Mouse (Mus musculus) CH12.LX (cell line): ENCODE measurements around the gene Gusb. TPM values are rescaled to one million over a fixed set of nuclear protein-coding genes. Genes with fewer than 3 reads are reported as not detected.

Source experiments
- DNase-seq: peaks from one replicate; pipeline ENCODE4 v3.0.0-alpha.2; 2013; ENCODE audit errors: extremely low read depth
- H3K27ac ChIP-seq: 2 replicates; pipeline ENCODE4 v1.5.1; 2012; ENCODE audit warnings: low read depth, mild to moderate bottlenecking, control low read depth, moderate library complexity; ENCODE audit not compliant: insufficient read depth
- H3K27me3 ChIP-seq: replicated peaks from 2 replicates; pipeline ENCODE3; 2012; ENCODE audit warnings: inconsistent platforms
- H3K36me3 ChIP-seq, 2 experiments: replicated peaks in 1 of 2; 2 replicates each; pipeline versions ENCODE3 to v1.6.1; 2012; ENCODE audit warnings: inconsistent platforms in 1 of 2, low read length in 1 of 2, mild to moderate bottlenecking in 1 of 2, mixed read lengths in 1 of 2, moderate library complexity in 1 of 2; ENCODE audit not compliant: control insufficient read depth in 1 of 2, insufficient read depth in 1 of 2
- H3K4me1 ChIP-seq, 2 experiments: 2 replicates each; pipeline ENCODE4 v1.6.1; 2012; ENCODE audit warnings: inconsistent platforms in 1 of 2, moderate library complexity in 1 of 2; ENCODE audit not compliant: insufficient read depth in 2 of 2, control insufficient read depth in 1 of 2
- H3K4me2 ChIP-seq: 2 replicates; pipeline ENCODE4 v1.6.1; 2012; ENCODE audit warnings: low read depth, mild to moderate bottlenecking, control low read depth; ENCODE audit not compliant: poor library complexity, insufficient read depth, severe bottlenecking
- H3K4me3 ChIP-seq, 3 experiments: fragments of 150-350 bp in 1 of 3; sonication (generic) in 1 of 3; replicated peaks in 1 of 3; 2 replicates each; pipeline versions ENCODE3 to v1.5.1; 2011 to 2012; ENCODE audit warnings: low read depth in 2 of 3, low read length in 2 of 3, mild to moderate bottlenecking in 2 of 3, moderate library complexity in 2 of 3, control low read depth in 1 of 3, improper control_type of control experiment in 1 of 3, inconsistent platforms in 1 of 3, mixed read lengths in 1 of 3; ENCODE audit not compliant: poor library complexity in 1 of 3
- H3K79me2 ChIP-seq: replicated peaks from 2 replicates; pipeline ENCODE4 v1.6.1; 2012; ENCODE audit warnings: mild to moderate bottlenecking, moderate library complexity; ENCODE audit not compliant: control insufficient read depth, poor library complexity, insufficient read depth, severe bottlenecking; ENCODE audit errors: extremely low read depth
- H3K9ac ChIP-seq: 2 replicates; pipeline ENCODE4 v1.6.1; 2012; ENCODE audit warnings: low read depth, mild to moderate bottlenecking, control low read depth, moderate library complexity; ENCODE audit not compliant: insufficient read depth
- H3K9me3 ChIP-seq: replicated peaks from 2 replicates; pipeline ENCODE3; 2012; ENCODE audit warnings: low read length, inconsistent platforms, mixed read lengths
- CHD2 ChIP-seq: IDR thresholded peaks from 2 replicates; pipeline ENCODE4 v1.6.1; 2011; ENCODE audit warnings: low read length, improper control_type of control experiment
- E2F4 ChIP-seq: IDR thresholded peaks from 2 replicates; pipeline ENCODE4 v1.6.1; 2011; ENCODE audit warnings: low read depth, low read length, improper control_type of control experiment; ENCODE audit not compliant: insufficient replicate concordance
- ELF1 ChIP-seq: IDR thresholded peaks from 2 replicates; pipeline ENCODE4 v1.6.1; 2014; ENCODE audit warnings: low read depth, mild to moderate bottlenecking, inconsistent platforms, low read length, improper control_type of control experiment
- EP300 ChIP-seq: IDR thresholded peaks from 2 replicates; pipeline ENCODE4 v1.6.1; 2011; ENCODE audit warnings: low read length, improper control_type of control experiment
- JUND ChIP-seq: conservative IDR thresholded peaks from 2 replicates; pipeline ENCODE4 v1.6.1; 2011; ENCODE audit warnings: low read depth, low read length, improper control_type of control experiment
- MAFK ChIP-seq: IDR thresholded peaks from 2 replicates; pipeline ENCODE4 v1.6.1; 2011; ENCODE audit warnings: low read length, improper control_type of control experiment; ENCODE audit not compliant: insufficient replicate concordance
- MAZ ChIP-seq: IDR thresholded peaks from 2 replicates; pipeline ENCODE4 v1.6.1; 2012; ENCODE audit warnings: low read depth, mild to moderate bottlenecking, inconsistent platforms, low read length, improper control_type of control experiment, moderate library complexity
- MEF2A ChIP-seq: IDR thresholded peaks from 2 replicates; pipeline ENCODE4 v1.6.1; 2014; ENCODE audit warnings: low read depth, mild to moderate bottlenecking, inconsistent platforms, low read length, improper control_type of control experiment, borderline replicate concordance
- MYC ChIP-seq: IDR thresholded peaks from 2 replicates; pipeline ENCODE4 v1.6.1; 2011; ENCODE audit warnings: low read depth, mild to moderate bottlenecking, improper control_type of control experiment, low read length
- POLR2A ChIP-seq: IDR thresholded peaks from 2 replicates; pipeline ENCODE4 v1.6.1; 2011; ENCODE audit warnings: low read depth, mild to moderate bottlenecking, improper control_type of control experiment, low read length
- UBTF ChIP-seq: IDR thresholded peaks from 2 replicates; pipeline ENCODE4 v1.6.1; 2012; ENCODE audit warnings: low read depth, mild to moderate bottlenecking, inconsistent platforms, low read length, improper control_type of control experiment, moderate library complexity
- dilution Hi-C: fragments of 300-500 bp; cut with MboI; formaldehyde crosslinking; loops from 2 replicates; pipeline ENCODE4 v1.14.3; 2020; ENCODE audit warnings: low sequenced_read_pairs; ENCODE audit not compliant: extremely low pct_unique_long_range_greater_than_20kb, extremely low pct_ligation_motif_present
- in situ Hi-C: fragments of 300-500 bp; cut with MboI; formaldehyde crosslinking; loops from 3 replicates; pipeline ENCODE4 v1.14.3; 2019; ENCODE audit warnings: low sequenced_read_pairs, low pct_ligation_motif_present, low pct_unique_long_range_greater_than_20kb, mixed read lengths
- polyA plus RNA-seq: library from polyadenylated mRNA; unstranded; fragments of >175 nt; gene quantifications from 2 replicates; pipeline ENCODE4 v1.2.1, GENCODE M21; 2012; ENCODE audit warnings: low read depth; ENCODE audit not compliant: insufficient read length
- total RNA-seq, 2 experiments: library from RNA; depleted of rRNA; stranded (reverse); fragments of 300-350 nt in 1 of 2; fragments of >200 nt in 1 of 2; gene quantifications; 2 replicates each; pipeline ENCODE4 v1.2.3; 2012 to 2014

Gusb gene
- total and polyA plus RNA-seq, 3 experiments: 73.4 to 210 (median 187) TPM

GRCm38 (mm10) chr5:130043741-130044140 lies 40.9 kb upstream of the Gusb start:
- Histone ChIP-seq H3K4me3 (no peak overlapping the region), H3K4me1 (peaks cover 0 to 5% of the 10 kb centered on the region in 2 experiments; a peak in 2 of 4 replicates), H3K79me2 (no peaks in the 10 kb centered on the region; the same call in 1 of the 2 replicates), H3K27me3 (no peaks in the 10 kb centered on the region), H3K9ac (no peak overlapping the region), H3K4me2 (no peak overlapping the region), H3K27ac (no peak overlapping the region), H3K36me3 (peaks cover 69 to 91% of the 10 kb centered on the region in 2 experiments), H3K9me3 (no peaks in the 10 kb centered on the region)
- DNase-seq: no peak
- in situ Hi-C loops (no loop called here), dilution Hi-C loops (no loop called here)
- TF ChIP-seq ELF1: no peak

GRCm38 (mm10) chr5:130041262-130041661 lies 38.4 kb upstream of the Gusb start:
- no peak overlapping the region for H3K27ac ChIP-seq
- in situ Hi-C loops (no loop called here), dilution Hi-C loops (no loop called here)
- DNase-seq: no peak
- no peaks in the 10 kb centered on the region for H3K4me1 ChIP-seq
- no peak overlapping the region for H3K9ac ChIP-seq
- H3K27me3 ChIP-seq: no peaks in the 10 kb centered on the region
- H3K79me2 ChIP-seq: no peaks in the 10 kb centered on the region; the same call in 1 of the 2 replicates
- no peaks in the 10 kb centered on the region for H3K9me3 ChIP-seq
- no peak overlapping the region for H3K4me3 ChIP-seq
- peaks cover 63 to 86% of the 10 kb centered on the region in 2 experiments for H3K36me3 ChIP-seq
- no peak overlapping the region for H3K4me2 ChIP-seq
- TF ChIP-seq MAFK (peak; percentile 99), JUND (no peak), MAZ (no peak), MEF2A (no peak)

- Histone ChIP-seq H3K27ac (no peak overlapping the region), H3K27me3 (no peaks in the 10 kb centered on the region), H3K4me2 (no peak overlapping the region), H3K4me1 (no peaks in the 10 kb centered on the region), H3K9me3 (no peaks in the 10 kb centered on the region), H3K4me3 (no peak overlapping the region), H3K9ac (no peak overlapping the region), H3K36me3 (peaks cover 59 to 84% of the 10 kb centered on the region in 2 experiments), H3K79me2 (no peaks in the 10 kb centered on the region)
- TF ChIP-seq MEF2A: no peak
- TF ChIP-seq UBTF: no peak
- no peak for TF ChIP-seq CHD2
- TF ChIP-seq MYC: no peak
- no peak for TF ChIP-seq JUND
- no peak for TF ChIP-seq POLR2A
- no peak for TF ChIP-seq E2F4
- no peak for TF ChIP-seq EP300
- in situ Hi-C loops: no loop called here
- no peak for DNase-seq
- dilution Hi-C loops: no loop called here
Observed at GRCm38 (mm10) chr5:130040797-130041196, 37.9 kb upstream of the Gusb start.
